Mouse (Mus musculus) erythroblast, embryonic 14.5 days (primary cell): ENCODE measurements around the gene Mad2l2.

Experiments
- GATA1 ChIP-seq: IDR thresholded peaks from 2 replicates; pipeline ENCODE4 v1.6.1; 2012; ENCODE audit warnings: low read length, inconsistent platforms, mixed read lengths
- TAL1 ChIP-seq: IDR thresholded peaks from 3 replicates; pipeline ENCODE4 v1.6.1; 2012; ENCODE audit warnings: low read length, inconsistent platforms, mixed read lengths

GRCm38 (mm10) chr4:148121982-148122693 is 8.0 kb upstream of the Mad2l2 start:
- TF ChIP-seq GATA1 (no peak), TAL1 (no peak)
